Mouse (Mus musculus): ENCODE data around the gene P4ha2.

Gene P4ha2

GRCm38 (mm10) chr11:54134905-54135304 is 35.0 kb downstream of the P4ha2 start:
- no peak for DNase-seq (ENCODE audit: low spot score in 2 of 2)

GRCm38 (mm10) chr11:54140159-54140558 is 40.3 kb downstream of the P4ha2 start:
- DNase-seq (ENCODE audit: low spot score in 2 of 2): peak; percentile 32 to 86

GRCm38 (mm10) chr11:54141200-54141971 is 41.5 kb downstream of the P4ha2 start:
- DNase-seq (ENCODE audit: low spot score in 2 of 2): no peak

GRCm38 (mm10) chr11:54144886-54145285 is 45.0 kb downstream of the P4ha2 start:
- peak; percentile 59 to 86 for DNase-seq (ENCODE audit: low spot score in 2 of 2)

- DNase-seq (ENCODE audit: low spot score in 2 of 2): no peak
Observed at GRCm38 (mm10) chr11:54145990-54146389, 46.1 kb downstream of the P4ha2 start.

GRCm38 (mm10) chr11:54149791-54150465 is 50.0 kb downstream of the P4ha2 start:
- DNase-seq (ENCODE audit: low spot score in 2 of 2): no peak

GRCm38 (mm10) chr11:54151141-54151540 is 51.2 kb downstream of the P4ha2 start:
- DNase-seq (ENCODE audit: low spot score in 2 of 2): no peak

- no peak for DNase-seq (ENCODE audit: low spot score in 2 of 2)
Observed at GRCm38 (mm10) chr11:54152957-54153356, 53.1 kb downstream of the P4ha2 start.

- DNase-seq (ENCODE audit: low spot score in 2 of 2): peak; percentile 48 to 74
Observed at GRCm38 (mm10) chr11:54155864-54156263, 56.0 kb downstream of the P4ha2 start.

GRCm38 (mm10) chr11:54156504-54156903 is 56.6 kb downstream of the P4ha2 start:
- no peak for DNase-seq (ENCODE audit: low spot score in 2 of 2)

- DNase-seq (ENCODE audit: low spot score in 2 of 2): no peak
Observed at GRCm38 (mm10) chr11:54157586-54157985, 57.7 kb downstream of the P4ha2 start.

GRCm38 (mm10) chr11:54160435-54160834 is 60.5 kb downstream of the P4ha2 start:
- no peak for DNase-seq (ENCODE audit: low spot score in 2 of 2)

- DNase-seq (ENCODE audit: low spot score in 2 of 2): no peak
Observed at GRCm38 (mm10) chr11:54160920-54161319, 61.0 kb downstream of the P4ha2 start.

GRCm38 (mm10) chr11:54161514-54161913 is 61.6 kb downstream of the P4ha2 start:
- DNase-seq (ENCODE audit: low spot score in 2 of 2): no peak

GRCm38 (mm10) chr11:54162968-54163367 is 63.1 kb downstream of the P4ha2 start:
- no peak for DNase-seq (ENCODE audit: low spot score in 2 of 2)

GRCm38 (mm10) chr11:54169432-54170295 is 69.8 kb downstream of the P4ha2 start:
- no peak for DNase-seq (ENCODE audit: low spot score in 2 of 2)

GRCm38 (mm10) chr11:54171175-54171574 is 71.3 kb downstream of the P4ha2 start:
- no peak for DNase-seq (ENCODE audit: low spot score in 2 of 2)

GRCm38 (mm10) chr11:54174226-54174625 is 74.3 kb downstream of the P4ha2 start:
- DNase-seq (ENCODE audit: low spot score in 2 of 2): no peak

- no peak for DNase-seq (ENCODE audit: low spot score in 2 of 2)
Observed at GRCm38 (mm10) chr11:54174877-54175276, 75.0 kb downstream of the P4ha2 start.
